10 mouse cellular contexts compared by ENCODE assay signal in genomic region chr3:105051103-105051502, GRCm38 (mm10). TPM values are rescaled to one million over a fixed set of nuclear protein-coding genes. Genes with fewer than 3 reads are reported as not detected.
DNase-seq lines count a peak whose midpoint lies in the region; ATAC-seq and TF ChIP-seq lines count a peak whose summit lies in the region.
"Had no signal": no experiment of that assay in that cellular context is flagged by ENCODE, and none has a peak within 500 bp of the region (broad histone marks: within the 10 kb centered on the region; RNA-seq: fewer than 3 reads in every experiment).

No protein-coding gene starts in this region.

- H3K9me3 ChIP-seq in heart, embryonic 10.5 days = no peaks in the 10 kb centered on the region
- H3K9me3 ChIP-seq in hindbrain, embryonic 10.5 days = no peaks in the 10 kb centered on the region
- H3K9me3 ChIP-seq in midbrain, embryonic 10.5 days (replicated peaks) = no peaks in the 10 kb centered on the region

- no peak for TF ChIP-seq POLR2A in cortical plate, adult 2 months (IDR thresholded peaks at IDR 0.05; ENCODE audit: extremely low read depth, insufficient read depth, low read length)

- ATAC-seq in monocyte, adult 5-6 weeks (replicated peaks; ENCODE audit: insufficient number of reproducible peaks, low FRiP score, low TSS enrichment, poor library complexity, severe bottlenecking) = no peak

- H3K36me3 ChIP-seq in heart, embryonic 10.5 days = no peaks in the 10 kb centered on the region; the same call in 1 of the 2 replicates
- H3K36me3 ChIP-seq in hindbrain, embryonic 10.5 days = peaks cover 4% of the 10 kb centered on the region
- H3K36me3 ChIP-seq in midbrain, embryonic 10.5 days = peaks cover 3% of the 10 kb centered on the region; the same call in 1 of the 2 replicates

- H3K4me1 ChIP-seq in heart, embryonic 10.5 days = peaks cover 75% of the 10 kb centered on the region
- peaks cover 6% of the 10 kb centered on the region for H3K4me1 ChIP-seq in cortical plate, adult 2 months (ENCODE audit: control insufficient read depth, insufficient read depth, low read length)
- peaks cover 35% of the 10 kb centered on the region for H3K4me1 ChIP-seq in hindbrain, embryonic 10.5 days (replicated peaks)
- peaks cover 33% of the 10 kb centered on the region for H3K4me1 ChIP-seq in midbrain, embryonic 10.5 days

- H3K27me3 ChIP-seq in heart, embryonic 10.5 days (ENCODE audit: insufficient read depth, poor library complexity, severe bottlenecking) = no peaks in the 10 kb centered on the region
- no peaks in the 10 kb centered on the region for H3K27me3 ChIP-seq in hindbrain, embryonic 10.5 days (ENCODE audit: insufficient read depth, poor library complexity, severe bottlenecking)
- H3K27me3 ChIP-seq in midbrain, embryonic 10.5 days (ENCODE audit: low read depth, poor library complexity, severe bottlenecking) = no peaks in the 10 kb centered on the region

- peak overlapping the region; percentile 93; the same call in 1 of the 2 replicates for H3K27ac ChIP-seq in heart, embryonic 10.5 days
- peak overlapping the region; percentile 30; the same call in 1 of the 2 replicates for H3K27ac ChIP-seq in cortical plate, adult 2 months (ENCODE audit: insufficient read depth, low read length)
- H3K27ac ChIP-seq in hindbrain, embryonic 10.5 days = no peak overlapping the region
- H3K27ac ChIP-seq in midbrain, embryonic 10.5 days (replicated peaks) = no peak overlapping the region

- peak overlapping the region; percentile 88 for H3K4me3 ChIP-seq in heart, embryonic 10.5 days
- H3K4me3 ChIP-seq in cortical plate, adult 2 months (ENCODE audit: insufficient read depth, low read length) = 0 out of 2 replicates have a peak overlapping the region, but pooled peaks have one; percentile 86
- peak overlapping the region; percentile 89 for H3K4me3 ChIP-seq in hindbrain, embryonic 10.5 days
- H3K4me3 ChIP-seq in midbrain, embryonic 10.5 days = peak overlapping the region; percentile 71

- 21% methylated on average over 2 of the region's 2 CpGs for WGBS in heart, embryonic 10.5 days
- 81% methylated on average over 2 of the region's 2 CpGs for WGBS in hindbrain, embryonic 10.5 days
- 71% methylated on average over 2 of the region's 2 CpGs for WGBS in midbrain, embryonic 10.5 days

- no peak for TF ChIP-seq CTCF in cortical plate, adult 2 months (IDR thresholded peaks at IDR 0.05; ENCODE audit: extremely low read depth, insufficient read depth, low read length)

- no peak for DNase-seq in heart, embryonic 10.5 days (ENCODE audit: low spot score)
- DNase-seq in heart, postnatal 10 days = no peak
- DNase-seq in hindbrain, embryonic 10.5 days (ENCODE audit: low spot score) = no peak
- DNase-seq in midbrain, embryonic 10.5 days (ENCODE audit: low spot score) = no peak
- DNase-seq in cerebellum, adult 8-10 months = no peak
- DNase-seq in left cerebral cortex, adult 9 months (ENCODE audit: low spot score in 2 of 2) = no peak

- intact Hi-C loops in heart, postnatal 10 days (cut with DNase I) = no loop called here

RNA-seq across cellular contexts. Expression of gene Cttnbp2nl, which starts 1.8 kb away (rescaled TPM):
- 35.9 and 37.4 TPM in 2 replicates for polyA plus RNA-seq in heart, embryonic 10.5 days (2016; fragmentation: Nextera tagmentation; extraction: Ambion mirVana)
- 10 to 100 TPM; 33.4 to 33.5 TPM for total RNA-seq in heart, postnatal 10 days (2021)
- polyA plus RNA-seq in cortical plate, adult 2 months (2012; rRNA removed) = 6.3 and 6.8 TPM in 2 replicates
- 41.3 and 41.8 TPM in 2 replicates for polyA plus RNA-seq in hindbrain, embryonic 10.5 days (2016; fragmentation: Nextera tagmentation; extraction: Ambion mirVana)
- 35.0 and 47.1 TPM in 2 replicates for polyA plus RNA-seq in midbrain, embryonic 10.5 days (2016; fragmentation: Nextera tagmentation; extraction: Ambion mirVana)
- 0.19 to 0.53 TPM in 2 of 3 replicates, not detected in the other for total RNA-seq in monocyte, adult 5-6 weeks (2017)

RNA-seq across cellular contexts. Expression of gene 4930564D02Rik, which starts 15.5 kb away (rescaled TPM):
- polyA plus RNA-seq in heart, embryonic 10.5 days (2016; fragmentation: Nextera tagmentation; extraction: Ambion mirVana) = not detected in 2 replicates
- not detected for total RNA-seq in heart, postnatal 10 days (2021)
- not detected in 2 replicates for polyA plus RNA-seq in cortical plate, adult 2 months (2012; rRNA removed)
- polyA plus RNA-seq in hindbrain, embryonic 10.5 days (2016; fragmentation: Nextera tagmentation; extraction: Ambion mirVana) = not detected in 2 replicates
- not detected in 2 replicates for polyA plus RNA-seq in midbrain, embryonic 10.5 days (2016; fragmentation: Nextera tagmentation; extraction: Ambion mirVana)
- total RNA-seq in monocyte, adult 5-6 weeks (2017) = not detected in 3 replicates
- total RNA-seq: left cerebral cortex, postnatal 14 days had no signal
- polyA plus RNA-seq: C2C12 had no signal

Comparison
In these comparisons a context has a peak if more than half of its experiments do, and no peak if none do; other contexts are left out.
1. H3K27ac ChIP-seq: peak in heart, embryonic 10.5 days (single experiment) and cortical plate, adult 2 months (single experiment); none in hindbrain, embryonic 10.5 days (single experiment) and midbrain, embryonic 10.5 days (single experiment).
2. Peak in every context shown above with its lines, with median percentiles within 50 percentile points of each other: H3K4me3 ChIP-seq.